Mouse (Mus musculus) c-Kit-positive CD71-positive TER-119-positive erythroid progenitor cells, embryonic 14.5 days (primary cell): ENCODE measurements at regions not wholly inside any gene's neighbourhood (a gene's known extent, or its start where the extent isn't known, plus 50 kb on each side); places are given as distances from the start of the nearest gene placed in this dataset.

Source experiments
- DNase-seq: peaks from one replicate; pipeline ENCODE4 v3.0.0-alpha.2; 2013; ENCODE audit warnings: low spot score

- DNase-seq, result no peak
These were observed 145.0 kb downstream of the Spata18 start for GRCm38 (mm10) chr5:73796201-73796600.

- no peak for DNase-seq
These were observed 146.8 kb downstream of the Spata18 start for GRCm38 (mm10) chr5:73797980-73798379.

- no peak for DNase-seq
These were observed 152.3 kb downstream of the Spata18 start for GRCm38 (mm10) chr5:73803431-73803830.

GRCm38 (mm10) chr5:73804556-73805230 is 153.5 kb downstream of the Spata18 start:
- DNase-seq, result no peak

- DNase-seq, result no peak
These were observed 159.5 kb downstream of the Spata18 start for GRCm38 (mm10) chr5:73810660-73811059.

GRCm38 (mm10) chr5:73811094-73811521 is 159.9 kb downstream of the Spata18 start:
- DNase-seq, result no peak

- DNase-seq, result no peak
These were observed 164.6 kb downstream of the Spata18 start for GRCm38 (mm10) chr5:73815752-73816151.

- peak; percentile 7 for DNase-seq
These were observed 166.0 kb downstream of the Spata18 start for GRCm38 (mm10) chr5:73817180-73817579.

GRCm38 (mm10) chr5:73821956-73822545 is 170.9 kb downstream of the Spata18 start:
- no peak for DNase-seq

GRCm38 (mm10) chr5:73823421-73823820 is 172.2 kb downstream of the Spata18 start:
- no peak for DNase-seq

- no peak for DNase-seq
These were observed 175.8 kb downstream of the Spata18 start for GRCm38 (mm10) chr5:73826941-73827340.

GRCm38 (mm10) chr5:73833721-73834120 is 182.5 kb downstream of the Spata18 start:
- DNase-seq, result no peak

GRCm38 (mm10) chr5:73843776-73844175 is 192.6 kb downstream of the Spata18 start:
- no peak for DNase-seq

GRCm38 (mm10) chr5:73846096-73846782 is 195.1 kb downstream of the Spata18 start:
- no peak for DNase-seq

GRCm38 (mm10) chr5:73846783-73847151 is 195.6 kb downstream of the Spata18 start:
- no peak for DNase-seq

GRCm38 (mm10) chr5:73851501-73851900 is 200.3 kb downstream of the Spata18 start:
- DNase-seq, result no peak

- DNase-seq, result peak; percentile 10
These were observed 203.0 kb downstream of the Spata18 start for GRCm38 (mm10) chr5:73854025-73854773.

- DNase-seq, result no peak
These were observed 203.7 kb downstream of the Spata18 start for GRCm38 (mm10) chr5:73854774-73855371.

GRCm38 (mm10) chr5:73859320-73859719 is 208.1 kb downstream of the Spata18 start:
- no peak for DNase-seq

- DNase-seq, result peak; percentile 5
These were observed 204.0 kb downstream of the Usp46 start for GRCm38 (mm10) chr5:73864138-73864761.

GRCm38 (mm10) chr5:73872641-73873421 is 195.4 kb downstream of the Usp46 start:
- no peak for DNase-seq
